Mouse (Mus musculus) layer of hippocampus, adult 2 months (tissue): ENCODE measurements around the gene Ifi203. TPM values are rescaled to one million over a fixed set of nuclear protein-coding genes. Genes with fewer than 3 reads are reported as not detected.
"Not testable (repeated sequence)": the region's sequence is repeated elsewhere in the genome, so short reads cannot be mapped to it uniquely, and the experiment has no call there.

Source experiments
- DNase-seq, 2 experiments: peaks; one replicate each; pipeline ENCODE4 v3.0.0; 2022; ENCODE audit warnings: low spot score in 2 of 2
- H3K27ac ChIP-seq: fragments of 200-600 bp; 2 replicates; pipeline ENCODE4 v1.8.1; 2022
- H3K4me3 ChIP-seq: fragments of 200-600 bp; 2 replicates; pipeline ENCODE4 v1.8.1; 2022; ENCODE audit warnings: mild to moderate bottlenecking
- CTCF ChIP-seq: fragments of 200-600 bp; conservative IDR thresholded peaks from 2 replicates; pipeline ENCODE4 v1.8.1; 2022; ENCODE audit warnings: antibody characterized with exemption, mild to moderate bottlenecking, moderate library complexity
- long read RNA-seq, 2 experiments: library from polyadenylated mRNA; stranded (forward); transcript quantifications; one replicate each; pipeline ENCODE4 v2.0.0; 2021; ENCODE audit warnings: borderline mapping rate in 2 of 2
- total RNA-seq, 2 experiments: library from RNA; stranded (reverse); gene quantifications; 2 replicates each; pipeline ENCODE4 v1.2.3; 2021

Ifi203 gene
- 1 to 10 TPM; 4.5 to 5.6 TPM for total RNA-seq
- long read RNA-seq, experiment 1, partial matches to known transcripts: 0 of 1 reads
- long read RNA-seq, experiment 1, other reads (novel, unspliced or antisense): 1 of 1 reads
- long read RNA-seq, experiment 2, partial matches to known transcripts: 0 of 1 reads
- long read RNA-seq, experiment 2, other reads (novel, unspliced or antisense): 0 of 1 reads

GRCm38 (mm10) chr1:173941924-173942779 lies at the start of gene Ifi203, which contains the start of gene Mndal:
Gene Ifi203 (minus strand): TSS chr1:173942672.
Gene Mndal (minus strand): TSS chr1:173942491.
- not testable (repeated sequence) for DNase-seq, H3K27ac ChIP-seq, H3K4me3 ChIP-seq

GRCm38 (mm10) chr1:173982694-173983305 lies 40.3 kb upstream of the Ifi203 start, which contains the start of gene Ifi202b:
Gene Ifi202b (minus strand): TSS chr1:173982744.
- H3K27ac ChIP-seq, DNase-seq, H3K4me3 ChIP-seq: not testable (repeated sequence)

GRCm38 (mm10) chr1:173981038-173981437 lies 38.6 kb upstream of the Ifi203 start:
- not testable (repeated sequence) for H3K27ac ChIP-seq, H3K4me3 ChIP-seq, DNase-seq

GRCm38 (mm10) chr1:173977622-173978021 lies 35.1 kb upstream of the Ifi203 start:
- Histone ChIP-seq H3K27ac (no peak overlapping the region), H3K4me3 (no peak overlapping the region)
- no peak for DNase-seq
- TF ChIP-seq CTCF: no peak

- TF ChIP-seq CTCF: no peak
- DNase-seq: peak in 1 of 2 experiments; percentile 5
- no peak overlapping the region for H3K27ac ChIP-seq
- H3K4me3 ChIP-seq: no peak overlapping the region
These were observed 30.6 kb upstream of the Ifi203 start for GRCm38 (mm10) chr1:173973111-173973510.

- DNase-seq, H3K27ac ChIP-seq, H3K4me3 ChIP-seq: not testable (repeated sequence)
These were observed 19.0 kb upstream of the Ifi203 start for GRCm38 (mm10) chr1:173961491-173961890.

GRCm38 (mm10) chr1:173959998-173960397 lies 17.5 kb upstream of the Ifi203 start:
- H3K4me3 ChIP-seq, DNase-seq, H3K27ac ChIP-seq: not testable (repeated sequence)

- not testable (repeated sequence) for H3K27ac ChIP-seq, DNase-seq, H3K4me3 ChIP-seq
These were observed 13.5 kb upstream of the Ifi203 start for GRCm38 (mm10) chr1:173955839-173956527.

- no peak overlapping the region for H3K27ac ChIP-seq
- no peak for DNase-seq
- no peak for TF ChIP-seq CTCF
- no peak overlapping the region for H3K4me3 ChIP-seq
These were observed 12.8 kb upstream of the Ifi203 start for GRCm38 (mm10) chr1:173955071-173955796.

GRCm38 (mm10) chr1:173953563-173953962 lies 11.1 kb upstream of the Ifi203 start:
- DNase-seq: no peak
- H3K27ac ChIP-seq: no peak overlapping the region
- TF ChIP-seq CTCF: no peak
- H3K4me3 ChIP-seq: no peak overlapping the region

- not testable (repeated sequence) for H3K27ac ChIP-seq, H3K4me3 ChIP-seq, DNase-seq
These were observed 6.6 kb upstream of the Ifi203 start for GRCm38 (mm10) chr1:173949044-173949443.

- peak; percentile 59 to 61 for DNase-seq
- H3K27ac ChIP-seq, H3K4me3 ChIP-seq: not testable (repeated sequence)
These were observed 251 bp upstream of the Ifi203 start for GRCm38 (mm10) chr1:173942780-173943066.

GRCm38 (mm10) chr1:173941522-173941921 lies 950 bp downstream of the Ifi203 start:
- DNase-seq, H3K27ac ChIP-seq, H3K4me3 ChIP-seq: not testable (repeated sequence)

GRCm38 (mm10) chr1:173919279-173919678 lies 23.2 kb downstream of the Ifi203 start:
- H3K4me3 ChIP-seq, H3K27ac ChIP-seq: not testable (repeated sequence)

More at GRCm38 (mm10) chr1:173919279-173919678, 23.2 kb downstream of the Ifi203 start:
- DNase-seq: not testable (repeated sequence)
